Mouse (Mus musculus): ENCODE results near the gene Gclc. TPM values are rescaled to one million over a fixed set of nuclear protein-coding genes. Genes with fewer than 3 reads are reported as not detected.
A peak's percentile ranks its signal among the peaks of the same experiment; 100 is the strongest.
"Not testable (repeated sequence)": the region's sequence is repeated elsewhere in the genome, so short reads cannot be mapped to it uniquely, and the experiment has no call there.

The Gclc gene
- total and polyA plus RNA-seq, 3 experiments = 18.5 to 47.9 (median 46.2) TPM

- no peak for TF ChIP-seq GATA2 (IDR thresholded peaks at IDR 0.05; ENCODE audit: borderline replicate concordance, low read depth, low read length)
- no peak for TF ChIP-seq GATA1 (IDR thresholded peaks at IDR 0.05; ENCODE audit: borderline replicate concordance, low read length)
- no peak for TF ChIP-seq POLR2AphosphoS5 (IDR thresholded peaks at IDR 0.05; ENCODE audit: insufficient replicate concordance, low read depth, low read length)
- no peak for TF ChIP-seq CTCF (IDR thresholded peaks at IDR 0.05; ENCODE audit: low read depth, low read length)
- TF ChIP-seq TAL1 (conservative IDR thresholded peaks at IDR 0.05; ENCODE audit: low read depth, low read length) = no peak
- peaks cover 12% of the 10 kb centered on the region for H3K27me3 ChIP-seq (ENCODE audit: insufficient read depth, low read length)
- H3K4me3 ChIP-seq (ENCODE audit: low read depth, low read length) = no peak overlapping the region
- H3K9me3 ChIP-seq (replicated peaks) = no peaks in the 10 kb centered on the region
- DNase-seq (ENCODE audit: low spot score) (no peak), ATAC-seq (ENCODE audit: extremely low read depth, insufficient number of reproducible peaks, low FRiP score, poor library complexity, severe bottlenecking) (no peak)
- H3K4me1 ChIP-seq (ENCODE audit: insufficient read depth, low read depth, low read length) = no peaks in the 10 kb centered on the region
- no peaks in the 10 kb centered on the region for H3K36me3 ChIP-seq (replicated peaks)
Observed at GRCm38 (mm10) chr9:77732067-77732466, 22.3 kb upstream of the Gclc start.

- H3K4me1 ChIP-seq (ENCODE audit: insufficient read depth, low read depth, low read length) = no peaks in the 10 kb centered on the region
- H3K4me3 ChIP-seq (ENCODE audit: low read depth, low read length) = no peak overlapping the region
- H3K27me3 ChIP-seq (ENCODE audit: insufficient read depth, low read length) = peaks cover 29% of the 10 kb centered on the region
- DNase-seq (ENCODE audit: low spot score) (no peak), ATAC-seq (ENCODE audit: extremely low read depth, insufficient number of reproducible peaks, low FRiP score, poor library complexity, severe bottlenecking) (peak; percentile 63)
- TF ChIP-seq GATA1 (IDR thresholded peaks at IDR 0.05; ENCODE audit: borderline replicate concordance, low read length) = no peak
- TF ChIP-seq GATA2 (IDR thresholded peaks at IDR 0.05; ENCODE audit: borderline replicate concordance, low read depth, low read length) = no peak
- TF ChIP-seq POLR2AphosphoS5 (IDR thresholded peaks at IDR 0.05; ENCODE audit: insufficient replicate concordance, low read depth, low read length) = no peak
- no peak for TF ChIP-seq TAL1 (conservative IDR thresholded peaks at IDR 0.05; ENCODE audit: low read depth, low read length)
- TF ChIP-seq CTCF (IDR thresholded peaks at IDR 0.05; ENCODE audit: low read depth, low read length) = no peak
- no peaks in the 10 kb centered on the region for H3K9me3 ChIP-seq (replicated peaks)
- H3K36me3 ChIP-seq (replicated peaks) = no peaks in the 10 kb centered on the region
Observed at GRCm38 (mm10) chr9:77737298-77738041, 16.9 kb upstream of the Gclc start.

- DNase-seq (ENCODE audit: low spot score) = no peak
- Histone ChIP-seq H3K36me3 (replicated peaks) (no peaks in the 10 kb centered on the region), H3K9me3 (replicated peaks) (no peaks in the 10 kb centered on the region), H3K4me3 (ENCODE audit: low read depth, low read length) (no peak overlapping the region), H3K27me3 (ENCODE audit: insufficient read depth, low read length) (peaks cover 25% of the 10 kb centered on the region), H3K4me1 (ENCODE audit: insufficient read depth, low read depth, low read length) (peaks cover 4% of the 10 kb centered on the region)
- no peak for TF ChIP-seq POLR2AphosphoS5 (IDR thresholded peaks at IDR 0.05; ENCODE audit: insufficient replicate concordance, low read depth, low read length)
- no peak for TF ChIP-seq GATA1 (IDR thresholded peaks at IDR 0.05; ENCODE audit: borderline replicate concordance, low read length)
- ATAC-seq (ENCODE audit: extremely low read depth, insufficient number of reproducible peaks, low FRiP score, poor library complexity, severe bottlenecking) = no peak
Observed at GRCm38 (mm10) chr9:77741452-77741851, 12.9 kb upstream of the Gclc start.

- DNase-seq (ENCODE audit: low spot score) (no peak), ATAC-seq (ENCODE audit: extremely low read depth, insufficient number of reproducible peaks, low FRiP score, poor library complexity, severe bottlenecking) (no peak)
- TF ChIP-seq CTCF (IDR thresholded peaks at IDR 0.05; ENCODE audit: low read depth, low read length) (no peak), GATA1 (IDR thresholded peaks at IDR 0.05; ENCODE audit: borderline replicate concordance, low read length) (no peak), POLR2AphosphoS5 (IDR thresholded peaks at IDR 0.05; ENCODE audit: insufficient replicate concordance, low read depth, low read length) (no peak), TAL1 (conservative IDR thresholded peaks at IDR 0.05; ENCODE audit: low read depth, low read length) (no peak), GATA2 (IDR thresholded peaks at IDR 0.05; ENCODE audit: borderline replicate concordance, low read depth, low read length) (no peak)
- Histone ChIP-seq H3K4me3 (ENCODE audit: low read depth, low read length) (no peak overlapping the region), H3K36me3 (replicated peaks) (no peaks in the 10 kb centered on the region), H3K4me1 (ENCODE audit: insufficient read depth, low read depth, low read length) (peaks cover 14% of the 10 kb centered on the region), H3K27me3 (ENCODE audit: insufficient read depth, low read length) (peaks cover 10% of the 10 kb centered on the region; the same call in 1 of the 2 replicates), H3K9me3 (replicated peaks) (no peaks in the 10 kb centered on the region)
Observed at GRCm38 (mm10) chr9:77744798-77745197, 9.5 kb upstream of the Gclc start.

- peaks cover 23% of the 10 kb centered on the region for H3K4me1 ChIP-seq (ENCODE audit: insufficient read depth, low read depth, low read length)
- TF ChIP-seq GATA2 (IDR thresholded peaks at IDR 0.05; ENCODE audit: borderline replicate concordance, low read depth, low read length) (no peak), CTCF (IDR thresholded peaks at IDR 0.05; ENCODE audit: low read depth, low read length) (no peak), TAL1 (conservative IDR thresholded peaks at IDR 0.05; ENCODE audit: low read depth, low read length) (no peak), GATA1 (IDR thresholded peaks at IDR 0.05; ENCODE audit: borderline replicate concordance, low read length) (no peak), POLR2AphosphoS5 (IDR thresholded peaks at IDR 0.05; ENCODE audit: insufficient replicate concordance, low read depth, low read length) (no peak)
- no peaks in the 10 kb centered on the region for H3K9me3 ChIP-seq (replicated peaks)
- peaks cover 7% of the 10 kb centered on the region; the same call in 1 of the 2 replicates for H3K27me3 ChIP-seq (ENCODE audit: insufficient read depth, low read length)
- no peak for ATAC-seq (ENCODE audit: extremely low read depth, insufficient number of reproducible peaks, low FRiP score, poor library complexity, severe bottlenecking)
- H3K4me3 ChIP-seq (ENCODE audit: low read depth, low read length) = no peak overlapping the region
- no peaks in the 10 kb centered on the region for H3K36me3 ChIP-seq (replicated peaks)
- no peak for DNase-seq (ENCODE audit: low spot score)
Observed at GRCm38 (mm10) chr9:77746315-77746714, 8.0 kb upstream of the Gclc start.

- not testable (repeated sequence) for H3K4me3 ChIP-seq (ENCODE audit: low read depth, low read length); ATAC-seq (ENCODE audit: extremely low read depth, insufficient number of reproducible peaks, low FRiP score, poor library complexity, severe bottlenecking); H3K27me3 ChIP-seq (ENCODE audit: insufficient read depth, low read length); DNase-seq (ENCODE audit: low spot score); H3K36me3 ChIP-seq (replicated peaks); H3K9me3 ChIP-seq (replicated peaks)
- H3K4me1 ChIP-seq (ENCODE audit: insufficient read depth, low read depth, low read length) = peaks cover 32% of the 10 kb centered on the region
Observed at GRCm38 (mm10) chr9:77748292-77748691, 6.0 kb upstream of the Gclc start.

Data from G1E (cell line).